Mouse (Mus musculus): ENCODE results near the gene Tmtc4.

- TF ChIP-seq EP300 (IDR thresholded peaks at IDR 0.05; ENCODE audit: low read depth) (no peak), CTCF (IDR thresholded peaks at IDR 0.05; ENCODE audit: low read depth) (no peak)
These were observed 108.8 kb downstream of the Tmtc4 start for GRCm38 (mm10) chr14:122875056-122875455.

All from heart, postnatal 0 days (tissue).